ENCODE assay signal across 22 mouse cellular contexts in the genomic region with DNA sequence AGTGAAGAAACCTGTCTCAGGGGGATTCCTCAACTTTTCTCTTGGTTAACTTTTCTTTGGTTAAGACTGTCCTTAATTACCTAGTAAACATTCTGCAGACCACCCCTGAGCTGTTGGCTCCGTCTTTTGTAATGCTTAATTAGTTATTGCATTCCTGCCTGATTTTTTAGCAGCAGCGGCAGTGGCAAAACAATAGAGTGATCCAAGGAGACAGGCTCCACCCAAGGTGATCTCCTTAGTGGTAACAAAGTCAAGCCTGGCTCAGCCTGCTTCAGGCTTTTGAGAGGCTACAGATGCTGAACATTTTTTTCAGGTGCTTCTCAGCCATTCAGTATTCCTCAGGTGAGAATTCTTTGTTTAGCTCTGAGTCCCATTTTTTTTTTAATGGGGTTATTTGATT.
A peak's percentile ranks its signal among the peaks of the same experiment; 100 is the strongest.
DNase-seq lines count a peak whose midpoint lies in the region; ATAC-seq and TF ChIP-seq lines count a peak whose summit lies in the region.
"Had no signal": no experiment of that assay in that cellular context is flagged by ENCODE, and none has a peak within 500 bp of the region (broad histone marks: within the 10 kb centered on the region; RNA-seq: fewer than 3 reads in every experiment).

No protein-coding gene starts in this region.

- H3K4me3 ChIP-seq in embryonic facial prominence, embryonic 14.5 days (ENCODE audit: low read depth, low read length) = no peak overlapping the region
- no peak overlapping the region for H3K4me3 ChIP-seq in embryonic facial prominence, embryonic 10.5 days
- no peak overlapping the region for H3K4me3 ChIP-seq in ES-E14 (ENCODE audit: insufficient read depth in 1 of 2, low read depth in 1 of 2, low read length in 2 of 2, poor library complexity in 1 of 2, severe bottlenecking in 1 of 2)
- H3K4me3 ChIP-seq: embryonic facial prominence, embryonic 13.5 days; forebrain, embryonic 10.5 days; forebrain, embryonic 12.5 days had no signal

- peak; percentile 1 for DNase-seq in embryonic facial prominence, embryonic 14.5 days (ENCODE audit: low spot score)
- DNase-seq in embryonic facial prominence, embryonic 10.5 days (ENCODE audit: low spot score) = no peak
- DNase-seq in ES-E14 (ENCODE audit: low read depth, low spot score) (peak; percentile 60), WW6 (ENCODE audit: low read depth, low spot score) (peak; percentile 48)
- no peak for DNase-seq in B cell, adult 2 months
- DNase-seq in adrenal gland, postnatal 4 days (ENCODE audit: low spot score in 2 of 2) = no peak
- DNase-seq: adrenal gland, adult 2 months; adrenal gland, postnatal 10 days; adrenal gland, postnatal 25 days; cerebellum, adult 11-12 months; cerebellum, adult 2 months; cerebellum, adult 9-10 months; cerebellum, postnatal 10 days; cerebellum, postnatal 25 days had no signal

- H3K27ac ChIP-seq in embryonic facial prominence, embryonic 14.5 days (replicated peaks; ENCODE audit: low read depth, low read length) = no peak overlapping the region
- H3K27ac ChIP-seq in embryonic facial prominence, embryonic 10.5 days (replicated peaks) = no peak overlapping the region
- peak overlapping the region; percentile 88; the same call in 1 of the 2 replicates for H3K27ac ChIP-seq in ES-E14 (ENCODE audit: insufficient read depth, low read depth, low read length, poor library complexity, severe bottlenecking)
- H3K27ac ChIP-seq: embryonic facial prominence, embryonic 13.5 days; forebrain, embryonic 10.5 days; forebrain, embryonic 12.5 days had no signal

- H3K4me1 ChIP-seq in embryonic facial prominence, embryonic 14.5 days (ENCODE audit: control insufficient read depth, insufficient read depth, low read length) = no peaks in the 10 kb centered on the region
- no peaks in the 10 kb centered on the region for H3K4me1 ChIP-seq in embryonic facial prominence, embryonic 10.5 days
- no peaks in the 10 kb centered on the region for H3K4me1 ChIP-seq in ES-E14 (ENCODE audit: control insufficient read depth in 2 of 2, insufficient read depth in 2 of 2, low read length in 2 of 2, poor library complexity in 1 of 2)
- H3K4me1 ChIP-seq: embryonic facial prominence, embryonic 13.5 days; forebrain, embryonic 10.5 days; forebrain, embryonic 12.5 days had no signal

- H3K9ac ChIP-seq in embryonic facial prominence, embryonic 14.5 days (ENCODE audit: low read depth, low read length) = no peak overlapping the region
- H3K9ac ChIP-seq in ES-E14 (ENCODE audit: insufficient read depth, low read depth, low read length, poor library complexity, severe bottlenecking) = no peak overlapping the region
- H3K9ac ChIP-seq: embryonic facial prominence, embryonic 13.5 days; forebrain, embryonic 12.5 days had no signal

- no peaks in the 10 kb centered on the region for H3K36me3 ChIP-seq in embryonic facial prominence, embryonic 14.5 days (ENCODE audit: control insufficient read depth, insufficient read depth, low read length)
- no peaks in the 10 kb centered on the region for H3K36me3 ChIP-seq in embryonic facial prominence, embryonic 10.5 days (replicated peaks)
- no peaks in the 10 kb centered on the region for H3K36me3 ChIP-seq in ES-E14 (ENCODE audit: control insufficient read depth, insufficient read depth, low read length, poor library complexity, severe bottlenecking)
- H3K36me3 ChIP-seq: embryonic facial prominence, embryonic 13.5 days; forebrain, embryonic 10.5 days; forebrain, embryonic 12.5 days; G1E had no signal

- 19% methylated on average over 2 of the region's 2 CpGs for WGBS in embryonic facial prominence, embryonic 14.5 days
- 18% methylated on average over 2 of the region's 2 CpGs for WGBS in embryonic facial prominence, embryonic 10.5 days

- ATAC-seq in embryonic facial prominence, embryonic 14.5 days (ENCODE audit: low read depth) = no peak
- no peak for ATAC-seq in inflammation-experienced regulatory T-cells, adult 6 months
- ATAC-seq: forebrain, embryonic 14.5 days; forebrain, embryonic 16.5 days; Patski had no signal

- no peaks in the 10 kb centered on the region for H3K27me3 ChIP-seq in embryonic facial prominence, embryonic 14.5 days (replicated peaks; ENCODE audit: control insufficient read depth, insufficient read depth, low read length)
- H3K27me3 ChIP-seq in embryonic facial prominence, embryonic 10.5 days (replicated peaks; ENCODE audit: low read depth, poor library complexity, severe bottlenecking) = no peaks in the 10 kb centered on the region
- H3K27me3 ChIP-seq: embryonic facial prominence, embryonic 13.5 days; forebrain, embryonic 12.5 days; Patski had no signal

- no peaks in the 10 kb centered on the region for H3K9me3 ChIP-seq in embryonic facial prominence, embryonic 14.5 days (ENCODE audit: control insufficient read depth, low read length)
- no peaks in the 10 kb centered on the region for H3K9me3 ChIP-seq in embryonic facial prominence, embryonic 10.5 days
- H3K9me3 ChIP-seq in ES-E14 (ENCODE audit: control insufficient read depth, insufficient read depth, low read depth, low read length) = peaks cover 3% of the 10 kb centered on the region; the same call in 1 of the 2 replicates
- H3K9me3 ChIP-seq: embryonic facial prominence, embryonic 13.5 days; forebrain, embryonic 10.5 days; forebrain, embryonic 12.5 days; G1E had no signal

- no peak overlapping the region for H3K4me2 ChIP-seq in embryonic facial prominence, embryonic 14.5 days (ENCODE audit: low read depth, low read length)
- H3K4me2 ChIP-seq: embryonic facial prominence, embryonic 13.5 days; forebrain, embryonic 12.5 days had no signal

- in situ Hi-C loops in ES-E14 (cut with MboI; ENCODE audit: low sequenced_read_pairs in 2 of 2, unreplicated experiment in 2 of 2) = no loop called here

TF ChIP-seq in ES-E14, 5 proteins besides CTCF, POLR2A, EP300 and RAD21:
- peak; percentile 51; the same call in 1 of the 2 replicates for TF ChIP-seq ZNF384 (IDR thresholded peaks at IDR 0.05; ENCODE audit: low read depth, low read length)
- TF ChIP-seq HCFC1 (IDR thresholded peaks at IDR 0.05; ENCODE audit: borderline replicate concordance, insufficient read depth, low read length) = no peak

Comparison
In these comparisons a context has a peak if more than half of its experiments do, and no peak if none do; other contexts are left out.
1. DNase-seq: peak in embryonic facial prominence, embryonic 14.5 days (single experiment), ES-E14 (single experiment) and WW6 (single experiment); none in embryonic facial prominence, embryonic 10.5 days (single experiment), B cell, adult 2 months (0 of 2) and adrenal gland, postnatal 4 days (0 of 2).